Mouse (Mus musculus) heart, adult 2 months (tissue): ENCODE data around the gene Snrnp35.

ENCODE experiments used
- CTCF ChIP-seq: fragments of 200-600 bp; IDR thresholded peaks from 2 replicates; pipeline ENCODE4 v1.8.1; 2022; ENCODE audit warnings: antibody characterized with exemption, mild to moderate bottlenecking, moderate library complexity
- EP300 ChIP-seq: fragments of 200-500 bp; IDR thresholded peaks from 2 replicates; pipeline ENCODE4 v1.6.1; 2011; ENCODE audit warnings: low read depth, low read length, control low read depth; ENCODE audit not compliant: insufficient read depth
- POLR2A ChIP-seq: fragments of 200-500 bp; IDR thresholded peaks from 2 replicates; pipeline ENCODE4 v1.6.1; 2011; ENCODE audit warnings: mild to moderate bottlenecking, low read depth, low read length, control low read depth; ENCODE audit not compliant: insufficient read depth

- TF ChIP-seq CTCF, result no peak
- TF ChIP-seq POLR2A, result no peak
- no peak for TF ChIP-seq EP300
Observed at GRCm38 (mm10) chr5:124509200-124509599, 26.3 kb downstream of the Snrnp35 start.
